Mouse (Mus musculus): ENCODE data around the gene Zfp654.

Zfp654 gene

DNA sequence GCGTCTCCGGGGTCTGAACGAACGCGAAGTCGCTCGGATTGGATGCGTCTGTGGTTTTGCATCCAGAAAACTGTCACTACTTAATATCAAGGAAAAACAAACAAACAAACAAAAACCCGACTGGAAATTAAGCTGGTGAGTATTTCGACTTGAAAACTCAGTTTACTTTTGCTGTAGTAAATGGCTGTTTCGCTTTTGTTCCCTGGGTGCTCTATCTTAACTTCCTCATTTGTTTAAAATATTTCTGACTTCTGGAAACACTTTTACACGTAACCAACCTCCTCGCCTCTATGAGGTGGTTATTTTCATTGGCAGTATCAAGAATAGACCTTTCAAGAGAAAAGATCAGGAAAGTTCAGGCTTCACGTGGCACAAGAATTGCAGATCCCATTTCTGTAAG, 1.4 kb upstream of the Zfp654 start:
- no peak for DNase-seq (ENCODE audit: low read depth, low spot score)

DNA sequence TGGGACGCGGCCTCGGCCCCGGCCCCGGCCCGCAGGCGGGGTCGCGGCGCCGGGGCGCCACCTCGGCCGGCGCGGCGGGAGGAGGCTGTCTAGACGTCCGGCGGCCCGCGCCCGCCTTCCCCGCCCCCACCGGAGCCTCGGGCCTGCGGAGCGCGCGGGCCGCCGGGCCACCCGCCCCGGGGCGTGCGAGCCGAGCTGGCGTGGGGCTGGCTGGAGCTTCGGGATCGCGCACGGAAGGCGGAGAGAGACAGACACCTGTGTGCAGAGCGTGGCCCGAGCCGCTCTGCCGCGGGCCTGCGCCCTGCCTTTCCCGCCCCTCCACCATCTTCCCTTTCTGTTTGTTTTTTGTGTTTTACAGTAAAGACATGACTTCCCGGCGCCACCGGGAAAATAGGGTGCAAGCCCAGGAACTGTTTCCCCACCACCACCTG, 1.0 kb upstream of the Zfp654 start:
- no peak for DNase-seq (ENCODE audit: low read depth, low spot score)

DNA sequence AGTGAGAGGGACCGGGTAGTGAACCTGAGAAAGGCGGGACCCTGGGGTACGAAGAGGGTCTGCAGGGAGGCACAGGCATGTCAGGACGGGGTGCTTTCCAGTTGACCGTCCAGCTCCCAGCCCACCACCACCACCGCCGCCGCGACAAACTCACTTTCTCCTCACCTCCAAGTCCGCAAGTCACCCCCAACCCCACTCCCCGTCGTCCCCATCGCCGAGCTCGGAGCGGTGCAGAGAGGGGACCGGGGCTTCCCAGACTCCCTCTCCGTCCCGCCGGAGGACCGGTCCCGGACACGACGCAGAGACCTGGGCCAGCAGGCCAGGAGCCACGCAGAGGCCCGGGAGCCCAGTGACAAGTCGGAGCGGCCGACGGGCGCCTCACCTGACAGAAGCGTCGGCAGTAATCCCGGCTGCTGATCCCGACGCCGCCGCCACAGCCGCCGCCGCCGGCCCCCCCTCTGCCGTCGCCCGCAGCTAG, 328 bp downstream of the Zfp654 start:
- DNase-seq (ENCODE audit: low read depth, low spot score) = no peak

DNA sequence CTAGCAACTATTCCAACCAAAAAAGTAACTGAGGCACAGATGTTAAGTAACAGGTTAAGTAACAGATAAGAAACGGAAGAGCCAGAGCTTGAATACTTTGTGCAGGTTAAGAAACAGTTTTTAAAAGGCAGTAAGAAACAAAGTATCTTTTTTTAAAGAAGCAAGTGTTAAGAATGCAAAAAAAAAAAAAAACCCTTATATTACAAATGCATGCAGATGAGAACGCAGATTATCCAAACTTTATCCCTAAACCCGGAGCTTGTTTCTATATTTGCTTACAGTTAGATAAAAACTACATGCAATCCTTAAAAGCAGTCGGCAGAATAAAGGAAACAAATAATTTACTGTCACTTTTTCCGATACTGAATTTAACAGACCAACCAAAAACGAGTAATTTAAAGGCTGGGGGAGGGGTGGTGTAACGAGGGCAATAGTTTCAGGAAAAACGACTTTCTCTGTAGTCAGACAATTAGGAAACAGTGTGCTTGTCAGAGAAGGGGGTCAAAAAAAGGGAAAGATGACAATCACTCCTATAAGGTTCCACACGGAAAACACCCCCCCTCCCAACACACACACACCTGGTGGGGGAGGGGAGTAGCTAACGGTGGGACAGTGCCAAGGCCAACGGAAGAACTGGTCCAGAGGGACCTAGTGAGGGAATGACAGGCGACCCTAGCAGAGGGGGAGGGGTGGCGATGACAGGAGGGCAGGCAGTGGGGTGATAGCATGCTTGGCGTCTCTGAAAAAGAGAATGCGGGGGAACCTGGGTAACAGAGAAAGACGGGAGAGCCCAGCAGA, 966 bp downstream of the Zfp654 start:
- no peak for DNase-seq (ENCODE audit: low read depth, low spot score)

DNA sequence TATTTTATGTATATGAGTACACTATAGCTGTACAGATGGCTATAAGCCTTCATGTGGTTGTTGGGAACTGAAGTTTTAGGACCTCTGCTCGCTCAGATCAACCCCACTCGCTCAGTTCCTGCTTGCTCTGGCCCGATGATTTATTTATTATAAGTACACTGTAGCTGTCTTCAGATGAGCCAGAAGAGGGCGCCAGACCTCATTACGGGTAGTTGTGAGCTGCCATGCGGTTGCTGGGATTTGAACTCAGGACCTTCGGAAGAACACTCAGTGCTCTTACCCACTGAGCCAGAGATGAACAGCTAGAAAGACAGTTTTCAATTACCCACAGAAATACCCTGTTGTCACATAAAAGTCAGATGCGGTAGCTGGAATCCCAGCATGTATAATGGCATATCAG, 5.5 kb downstream of the Zfp654 start:
- no peak for DNase-seq (ENCODE audit: low read depth, low spot score)

DNA sequence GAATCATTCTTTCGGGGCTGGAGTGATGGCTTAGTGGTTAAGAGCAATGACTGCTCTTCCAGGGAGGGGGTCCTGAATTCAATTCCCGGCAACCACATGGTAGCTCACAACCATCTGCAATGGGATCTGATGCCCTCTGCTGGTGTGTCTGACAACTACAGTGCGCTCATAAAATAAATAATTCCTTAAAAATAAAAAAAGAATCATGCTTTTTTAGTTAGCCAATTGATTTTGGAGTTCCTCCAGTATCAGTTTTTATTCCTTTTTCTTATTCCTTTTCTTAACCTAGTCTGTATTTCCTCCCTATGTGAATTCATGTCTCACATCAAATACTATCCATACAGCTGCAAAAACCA, 9.1 kb downstream of the Zfp654 start:
- DNase-seq (ENCODE audit: low read depth, low spot score) = no peak

DNA sequence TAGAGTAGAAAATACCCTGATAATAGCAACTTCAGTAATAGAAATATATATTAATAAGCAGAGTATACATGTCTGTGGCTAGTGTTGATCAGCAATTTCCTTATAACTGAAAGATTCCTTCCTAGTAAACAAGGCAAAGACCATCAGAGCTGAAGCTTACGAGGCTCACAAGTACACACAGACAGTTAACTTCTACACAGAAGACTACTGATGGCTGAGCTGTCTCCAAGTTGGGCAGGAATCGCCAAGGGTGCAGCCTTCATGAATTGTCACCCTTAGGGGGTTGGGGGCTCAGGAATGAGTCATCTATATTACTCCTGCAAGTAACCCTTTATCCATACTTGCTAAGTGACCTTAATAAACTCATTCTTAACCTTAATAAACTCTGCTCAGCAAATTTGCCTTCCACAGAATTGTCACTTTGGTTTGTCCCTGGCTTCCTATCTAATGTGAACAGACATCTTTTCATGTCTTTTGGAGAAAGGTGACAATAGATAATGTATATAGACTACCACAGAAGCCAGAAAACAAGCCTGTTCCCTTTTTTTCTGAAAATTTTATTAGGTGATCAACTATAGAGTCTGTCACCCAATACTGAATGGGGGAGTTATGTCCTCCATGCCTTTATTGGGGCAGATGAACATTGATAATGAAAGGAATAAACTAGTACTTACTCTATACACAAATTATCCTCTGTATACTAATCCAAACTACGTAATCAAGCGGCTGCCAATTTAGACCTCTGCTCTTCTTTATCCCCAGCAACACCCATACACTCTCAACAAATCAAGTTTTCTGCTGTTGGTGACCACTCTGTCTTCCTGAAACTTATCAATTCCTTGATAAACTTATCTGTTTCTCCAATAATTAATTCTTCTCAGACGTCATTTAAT, 9.7 kb downstream of the Zfp654 start:
- no peak for DNase-seq (ENCODE audit: low read depth, low spot score)

DNA sequence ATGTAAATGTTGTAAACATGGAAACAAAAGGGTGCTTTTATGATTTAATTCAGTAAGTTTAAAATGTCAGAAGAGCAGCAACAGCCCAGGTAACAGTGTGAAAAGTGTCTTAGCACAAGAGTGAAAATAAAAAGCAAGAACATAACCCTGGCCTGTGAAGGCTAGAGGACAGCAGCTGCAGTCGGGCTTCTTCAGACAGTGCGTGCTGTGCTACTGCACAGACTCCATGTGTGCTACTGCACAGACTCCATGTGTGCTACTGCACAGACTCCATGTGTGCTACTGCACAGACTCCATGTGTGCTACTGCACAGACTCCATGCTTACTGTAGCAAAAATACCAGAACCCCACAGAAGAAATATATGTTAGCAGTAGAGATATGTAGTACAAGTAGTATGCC, 14.7 kb downstream of the Zfp654 start:
- no peak for DNase-seq (ENCODE audit: low read depth, low spot score)

DNA sequence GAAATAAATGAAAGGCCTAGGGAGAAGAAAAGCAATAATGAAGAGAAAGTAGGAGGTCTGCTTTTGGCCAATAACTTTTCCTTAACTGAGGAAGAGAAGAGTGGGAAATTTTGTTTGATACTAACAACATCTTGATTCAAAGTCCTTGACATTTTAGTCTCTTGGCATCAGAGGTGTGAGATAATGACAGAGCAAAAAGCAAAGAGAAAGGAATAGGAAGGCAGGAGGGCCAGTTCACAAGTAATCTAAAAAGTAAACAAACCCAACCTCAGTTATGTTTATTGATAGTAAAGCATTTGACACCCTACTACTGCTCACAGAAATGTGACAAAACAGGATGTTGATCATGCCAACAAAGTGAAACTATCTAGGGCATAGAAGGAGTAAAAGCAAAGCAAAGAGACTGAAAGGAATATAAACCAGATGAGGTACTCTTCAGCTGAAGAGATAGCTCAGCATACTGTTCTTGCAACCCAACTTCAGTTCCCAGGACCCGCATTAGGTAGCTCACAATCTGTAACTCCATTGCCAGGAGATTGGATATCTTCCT, 15.4 kb downstream of the Zfp654 start:
- DNase-seq (ENCODE audit: low read depth, low spot score) = no peak

DNA sequence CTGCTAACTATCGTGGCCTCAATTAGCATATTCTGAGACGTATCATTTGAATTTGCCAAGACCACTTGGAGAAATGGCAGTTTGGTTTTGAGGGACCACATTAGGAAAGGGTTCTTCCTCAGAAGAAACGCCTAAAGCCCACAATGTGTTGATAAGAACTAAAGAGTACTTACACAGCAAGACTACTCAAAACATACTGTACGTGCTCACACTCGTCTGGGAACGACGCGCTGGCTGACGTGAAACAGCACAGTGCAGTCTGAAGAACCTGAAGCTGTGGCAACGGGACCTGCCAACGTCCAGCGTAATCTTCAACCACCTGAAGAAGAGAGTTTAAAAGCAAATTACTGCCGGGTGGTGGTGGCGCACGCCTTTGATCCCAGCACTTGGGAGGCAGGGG, 21.2 kb downstream of the Zfp654 start:
- DNase-seq (ENCODE audit: low read depth, low spot score) = no peak

DNA sequence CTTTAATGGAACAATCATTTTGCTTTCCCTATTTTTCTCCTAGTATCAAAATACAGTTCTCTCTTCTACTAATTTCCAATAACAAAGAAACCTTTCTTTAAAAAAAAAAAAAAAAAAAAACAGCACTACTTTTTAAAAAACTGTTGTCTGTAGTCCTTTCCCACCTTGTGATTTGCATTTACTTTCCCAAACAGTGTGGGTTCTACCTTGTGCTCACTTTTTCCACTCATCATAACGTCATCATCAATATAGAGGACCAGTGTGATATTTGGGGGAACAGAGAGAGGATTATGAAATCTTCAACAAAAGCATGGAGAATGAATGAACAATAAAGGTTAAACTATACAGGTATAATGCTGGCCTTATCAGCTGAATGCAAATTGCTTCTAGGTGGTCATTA, 27.0 kb downstream of the Zfp654 start:
- no peak for DNase-seq (ENCODE audit: low read depth, low spot score)

DNA sequence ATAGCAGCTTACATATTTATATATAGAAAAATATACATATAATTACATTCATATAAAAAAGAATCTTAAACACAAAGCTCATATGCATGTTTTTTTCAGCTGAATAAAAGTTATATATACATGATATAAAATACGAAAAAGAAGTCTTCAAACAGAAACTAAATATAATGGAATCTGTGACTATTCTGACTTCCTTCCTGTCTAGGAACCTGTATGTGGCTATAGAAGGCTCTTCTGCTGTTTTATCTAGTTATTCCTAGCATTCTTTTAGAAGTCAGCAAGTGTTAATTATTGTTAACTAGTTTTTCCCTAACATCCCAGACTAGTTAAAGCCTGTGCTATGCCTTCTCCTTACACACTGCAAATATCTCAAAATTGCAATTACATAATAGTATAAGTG, 27.6 kb downstream of the Zfp654 start:
- DNase-seq (ENCODE audit: low read depth, low spot score) = no peak

DNA sequence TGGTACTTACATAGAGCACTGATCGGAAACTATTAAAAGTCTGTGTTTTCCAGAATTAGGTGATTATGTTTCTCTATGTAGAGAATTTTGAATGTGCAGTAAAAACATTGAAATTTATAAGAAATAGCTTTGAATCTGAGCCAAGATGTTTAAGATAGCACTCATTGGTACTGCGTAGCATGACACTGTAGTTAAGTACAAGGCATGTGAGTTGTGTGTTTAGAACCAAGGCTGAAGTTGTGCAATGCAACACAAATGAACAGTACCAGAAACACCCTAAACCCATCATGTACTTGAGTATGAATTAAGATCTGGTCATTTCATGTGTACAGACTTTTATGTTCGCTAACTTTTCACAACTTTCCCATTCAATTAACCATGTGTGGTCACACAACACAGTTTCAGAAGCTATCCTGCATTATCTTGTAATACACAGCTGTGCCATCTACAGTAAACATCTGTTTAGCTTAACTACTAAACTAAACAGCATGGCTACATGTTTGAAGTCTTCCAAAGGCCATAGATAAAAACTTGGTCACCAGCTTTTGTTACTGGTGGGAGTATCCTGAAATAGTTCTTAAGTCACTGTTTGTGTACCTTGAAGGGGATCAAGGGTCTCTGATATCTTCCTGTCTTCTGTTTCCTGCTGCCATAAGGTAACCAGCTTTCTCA, 34.2 kb downstream of the Zfp654 start:
- no peak for DNase-seq (ENCODE audit: low read depth, low spot score)

DNA sequence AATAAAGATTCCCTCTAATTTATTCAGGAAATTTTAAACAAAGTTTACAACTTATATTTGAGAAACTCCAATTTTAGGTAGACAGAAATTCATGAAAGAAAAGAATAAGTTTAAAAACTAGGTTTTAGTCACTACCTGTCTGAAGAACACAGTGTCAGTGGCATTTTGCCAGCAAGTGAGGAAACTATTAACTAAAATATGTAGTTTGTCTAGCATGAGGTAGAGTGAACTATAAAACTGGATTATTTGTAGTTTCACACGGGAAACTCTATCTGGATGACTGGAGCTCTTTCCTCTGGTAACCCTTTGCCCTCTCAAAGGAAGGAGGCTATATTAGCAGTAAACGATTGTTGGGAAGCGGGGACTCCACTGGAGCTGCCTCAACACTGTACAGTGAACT, 48.4 kb downstream of the Zfp654 start:
- DNase-seq (ENCODE audit: low read depth, low spot score) = no peak

DNA sequence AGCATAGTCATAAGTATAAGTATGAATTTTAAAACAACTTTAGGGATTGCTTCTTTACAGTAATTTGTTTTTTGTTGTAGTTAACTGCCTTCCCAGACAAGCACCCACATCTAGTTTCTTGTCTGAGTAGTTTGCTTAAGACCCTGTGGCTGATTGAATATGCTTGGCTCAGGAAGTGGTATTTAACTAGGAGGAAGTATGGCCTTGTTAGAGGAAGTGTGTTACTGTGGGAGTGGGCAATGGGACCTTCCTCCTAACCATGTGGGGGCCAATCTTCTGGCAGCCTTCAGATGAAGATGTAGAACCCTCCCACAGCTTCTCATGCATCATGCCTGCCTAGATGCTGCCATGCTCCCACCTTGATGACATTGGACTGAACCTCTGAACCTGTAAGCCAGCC, 49.8 kb downstream of the Zfp654 start:
- no peak for DNase-seq (ENCODE audit: low read depth, low spot score)

DNA sequence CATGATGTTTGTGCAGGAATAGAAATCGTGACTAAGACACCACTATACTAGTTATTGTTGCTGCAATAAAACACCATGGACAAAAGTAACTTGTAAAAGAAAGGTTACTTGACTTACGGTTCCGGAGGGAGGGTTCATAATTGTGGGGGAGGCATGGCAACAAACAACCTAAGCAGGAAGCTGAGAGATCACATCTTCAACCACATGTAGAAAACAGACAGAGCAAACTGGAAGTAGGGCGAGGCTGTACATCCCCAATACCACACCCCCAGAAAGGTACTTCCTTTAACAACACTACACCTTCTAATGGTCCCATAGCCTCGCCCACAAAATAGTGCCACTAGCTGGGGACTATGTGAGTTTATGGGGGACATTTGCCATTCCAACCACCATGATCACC, 51.1 kb downstream of the Zfp654 start:
- no peak for DNase-seq (ENCODE audit: low read depth, low spot score)

DNA sequence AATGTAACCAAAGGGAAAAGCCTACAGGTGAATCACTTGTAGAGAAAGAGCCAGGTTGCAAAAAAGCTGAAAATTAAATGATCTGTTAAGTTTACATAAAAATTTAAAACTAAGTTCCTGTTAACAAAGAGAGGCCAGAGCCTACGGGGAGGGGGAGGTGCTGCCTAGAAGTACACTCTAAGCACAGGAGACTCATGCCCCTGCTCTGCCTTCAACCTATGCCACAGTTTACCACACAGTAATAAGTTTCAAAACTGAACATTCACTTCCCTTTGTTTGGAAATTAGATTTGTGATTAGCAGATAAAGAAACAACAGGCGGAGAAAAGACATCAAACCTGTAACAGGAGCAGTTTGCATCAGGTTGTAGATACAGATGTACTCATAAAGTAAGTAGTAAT, 56.6 kb downstream of the Zfp654 start:
- no peak for DNase-seq (ENCODE audit: low read depth, low spot score)

DNA sequence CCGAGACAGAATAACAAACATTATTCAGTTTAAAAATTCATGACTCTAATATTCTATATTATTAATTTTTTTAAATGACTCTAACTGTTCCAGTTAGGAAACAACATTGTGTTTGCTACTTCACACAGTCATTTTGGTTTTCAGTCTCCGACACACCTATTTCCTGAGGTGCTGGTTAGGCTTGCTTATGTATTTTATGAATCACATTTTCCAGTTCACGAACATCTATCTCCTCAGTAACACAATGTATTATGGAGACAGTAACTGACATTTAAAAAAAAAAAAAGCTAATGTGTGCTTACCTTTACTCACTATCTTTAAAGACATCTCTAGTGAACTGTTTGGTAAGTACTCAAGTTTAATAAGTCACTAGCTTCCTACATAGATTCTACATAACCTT, 61.7 kb downstream of the Zfp654 start:
- DNase-seq (ENCODE audit: low read depth, low spot score) = no peak

DNA sequence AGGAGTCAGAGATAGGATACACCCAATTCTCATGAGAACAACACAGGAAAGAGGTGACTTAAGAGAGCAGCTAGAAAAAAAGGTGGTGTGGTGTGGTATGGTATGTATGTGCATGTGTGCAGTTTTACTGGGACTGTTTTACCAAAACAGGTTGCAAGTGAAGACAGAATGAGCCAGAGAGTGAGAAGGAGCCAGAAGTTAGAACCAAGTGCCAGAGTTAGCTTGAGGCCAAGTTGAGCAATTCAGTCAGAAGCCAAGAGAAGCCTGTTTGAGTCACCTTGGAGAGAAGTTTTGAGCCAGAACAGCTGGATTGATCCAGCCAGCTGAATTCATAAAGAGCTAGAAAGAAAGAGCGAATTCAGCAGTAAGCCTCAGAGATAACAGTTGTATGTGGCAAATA, 75.9 kb downstream of the Zfp654 start:
- DNase-seq (ENCODE audit: low read depth, low spot score) = no peak

DNA sequence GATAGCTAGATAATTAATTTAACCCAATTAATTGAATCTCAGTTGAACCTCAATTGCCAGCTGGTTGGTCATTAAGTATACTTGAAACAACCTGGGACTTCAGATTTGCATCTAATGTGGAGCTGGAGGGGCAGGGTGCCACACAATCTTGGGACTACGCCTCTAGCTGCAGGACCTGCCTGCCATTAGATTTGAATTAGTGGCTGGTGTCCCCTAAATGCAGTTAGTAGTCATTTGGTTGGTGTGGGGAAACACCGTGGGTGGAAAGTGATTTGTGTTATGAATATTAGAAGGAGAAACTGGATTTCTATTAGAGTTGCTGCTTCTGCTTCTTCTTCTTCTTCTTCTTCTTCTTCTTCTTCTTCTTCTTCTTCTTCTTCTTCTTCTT, 80.0 kb downstream of the Zfp654 start:
- DNase-seq (ENCODE audit: low read depth, low spot score) = no peak

DNA sequence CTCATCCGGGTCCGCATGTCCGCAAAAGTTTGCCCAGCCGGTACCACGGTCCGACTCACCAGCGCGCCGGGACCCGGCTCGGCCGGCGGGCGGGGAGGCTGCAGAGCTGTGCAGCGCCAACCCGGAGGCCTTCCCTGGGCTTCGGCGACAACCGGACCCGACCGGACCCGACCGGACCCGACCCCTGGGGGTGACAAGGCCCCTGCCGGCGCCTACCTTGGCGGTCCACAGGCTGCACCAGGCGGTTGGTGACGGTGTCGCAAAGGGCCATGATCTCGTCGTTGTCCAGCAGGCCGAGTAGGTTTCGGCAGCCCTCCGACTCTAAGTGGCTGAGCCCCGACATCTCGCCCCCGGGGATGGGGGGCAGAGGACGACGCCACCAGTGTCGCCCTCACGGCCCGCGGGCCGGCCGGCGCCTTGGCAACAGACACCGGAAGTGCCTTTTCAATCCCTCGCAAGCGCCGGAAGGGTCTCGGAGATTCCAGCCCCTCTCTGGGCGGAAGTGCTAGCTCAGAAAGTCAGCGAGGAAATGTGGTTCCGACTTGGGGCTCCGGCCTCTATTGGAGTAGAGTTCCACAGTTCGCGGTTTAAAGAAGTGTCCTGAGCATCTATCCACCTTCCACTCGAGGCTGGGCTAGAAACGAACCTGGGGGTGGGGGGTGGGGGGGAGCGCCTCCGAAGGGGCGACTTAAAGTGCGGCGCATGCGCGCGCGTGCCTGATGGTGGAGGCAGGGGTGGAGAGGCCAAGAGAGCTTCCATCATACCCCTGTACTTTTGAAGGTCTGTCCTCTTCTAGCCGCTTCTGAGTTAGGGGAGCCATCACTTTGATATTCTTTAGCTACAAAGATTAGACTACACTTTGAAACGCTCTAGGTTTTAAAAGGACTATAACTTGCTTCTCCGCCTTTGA, 80.7 kb downstream of the Zfp654 start, which contains the start of gene 4930453N24Rik:
Gene 4930453N24Rik (minus strand): TSS at position 641 of the 910 bp plus-strand sequence.
- peak; percentile 86 for DNase-seq (ENCODE audit: low read depth, low spot score)

Measured in telencephalon, adult 2 months (tissue).